Mouse (Mus musculus) spleen, adult 18-20 months (tissue): Measurements from ENCODE around the gene Shc3.

ENCODE experiments used
- DNase-seq, 2 experiments: peaks; one replicate each; pipeline ENCODE4 v3.0.0; 2022; ENCODE audit warnings: mixed read lengths in 2 of 2

Gene Shc3

GRCm38 (mm10) chr13:51479826-51480225, 89.4 kb downstream of the Shc3 start:
- no peak for DNase-seq

GRCm38 (mm10) chr13:51476991-51477390, 92.2 kb downstream of the Shc3 start:
- DNase-seq = no peak

DNA sequence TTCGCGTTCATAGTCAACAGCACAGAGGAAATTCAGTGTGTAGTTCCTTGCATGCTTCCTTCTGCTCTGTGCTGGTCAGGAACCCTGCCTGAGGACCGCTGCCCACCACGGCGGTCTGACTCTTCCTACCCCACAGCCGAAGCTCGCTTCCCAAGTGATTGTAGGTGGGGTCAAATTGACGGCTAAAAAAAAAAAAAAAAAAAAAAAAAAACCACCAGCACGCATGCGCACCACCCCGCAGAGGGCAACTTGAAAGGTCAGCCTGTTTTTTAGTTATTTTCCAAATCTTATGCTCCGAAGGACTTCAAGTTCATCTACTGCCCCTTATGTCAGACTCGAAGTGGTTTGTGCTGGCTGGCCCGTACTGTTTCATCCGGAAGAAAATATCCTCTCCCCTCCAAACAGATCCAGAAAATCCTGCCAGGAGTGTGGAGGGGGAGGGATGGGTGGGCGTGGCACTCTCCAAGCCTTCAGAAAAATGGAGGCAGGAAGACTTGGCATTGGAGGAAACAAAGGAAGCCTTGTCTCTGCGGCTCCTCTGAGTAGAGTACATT, 100.4 kb downstream of the Shc3 start:
- DNase-seq = no peak

DNA sequence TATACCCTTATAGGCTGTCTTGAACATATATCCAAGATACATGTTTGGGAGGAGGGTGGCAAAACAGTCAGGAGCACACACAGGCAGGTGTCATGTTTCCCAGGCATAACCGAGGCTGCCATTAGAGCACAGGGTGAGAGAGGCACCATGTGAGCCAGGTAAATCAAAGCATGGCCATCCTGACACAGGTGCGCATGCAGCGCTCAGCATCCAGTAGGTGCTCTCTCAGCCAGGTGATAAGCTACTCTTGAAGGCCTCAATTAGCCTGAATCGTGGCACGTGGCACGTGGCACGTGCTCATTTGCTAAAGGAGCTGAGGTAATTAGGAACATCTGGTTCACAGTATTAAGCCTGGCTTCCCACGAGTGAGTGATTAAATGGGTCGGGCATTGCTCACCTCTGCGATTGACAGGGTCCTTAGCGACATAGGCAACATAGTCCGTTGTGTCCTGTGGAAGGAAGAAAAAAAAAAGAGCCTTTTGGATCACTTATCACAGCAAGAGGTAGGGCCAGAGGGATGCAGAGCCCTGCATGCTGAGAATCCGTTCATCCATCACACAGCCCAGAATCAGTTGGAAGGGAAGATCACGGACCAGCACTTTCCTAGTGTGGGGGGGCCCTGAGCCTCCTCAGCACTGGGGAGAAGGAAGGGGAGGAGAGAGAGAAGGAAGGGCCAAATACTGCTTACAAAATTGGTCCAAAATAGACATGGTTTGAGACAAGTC, 102.9 kb downstream of the Shc3 start:
- DNase-seq = no peak

DNA sequence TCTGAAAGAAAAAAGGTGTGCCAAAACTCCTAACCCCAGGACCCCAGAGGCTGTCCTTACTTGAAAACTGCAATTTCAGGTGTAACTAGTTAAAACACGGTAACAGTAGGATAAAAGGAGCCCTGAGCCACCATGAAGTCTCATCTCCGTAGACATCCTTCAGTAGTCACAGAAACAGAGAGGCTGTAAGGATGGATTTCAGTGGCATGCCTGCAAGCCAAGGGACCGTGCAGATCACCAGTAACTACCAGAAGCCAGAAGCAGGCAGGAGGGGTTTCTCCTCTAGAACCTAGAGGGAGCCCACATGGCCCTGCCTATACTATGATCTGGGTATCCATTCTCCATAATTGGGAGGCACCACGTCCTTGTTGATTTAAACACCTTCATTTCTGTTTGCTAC, 104.9 kb downstream of the Shc3 start:
- no peak for DNase-seq

DNA sequence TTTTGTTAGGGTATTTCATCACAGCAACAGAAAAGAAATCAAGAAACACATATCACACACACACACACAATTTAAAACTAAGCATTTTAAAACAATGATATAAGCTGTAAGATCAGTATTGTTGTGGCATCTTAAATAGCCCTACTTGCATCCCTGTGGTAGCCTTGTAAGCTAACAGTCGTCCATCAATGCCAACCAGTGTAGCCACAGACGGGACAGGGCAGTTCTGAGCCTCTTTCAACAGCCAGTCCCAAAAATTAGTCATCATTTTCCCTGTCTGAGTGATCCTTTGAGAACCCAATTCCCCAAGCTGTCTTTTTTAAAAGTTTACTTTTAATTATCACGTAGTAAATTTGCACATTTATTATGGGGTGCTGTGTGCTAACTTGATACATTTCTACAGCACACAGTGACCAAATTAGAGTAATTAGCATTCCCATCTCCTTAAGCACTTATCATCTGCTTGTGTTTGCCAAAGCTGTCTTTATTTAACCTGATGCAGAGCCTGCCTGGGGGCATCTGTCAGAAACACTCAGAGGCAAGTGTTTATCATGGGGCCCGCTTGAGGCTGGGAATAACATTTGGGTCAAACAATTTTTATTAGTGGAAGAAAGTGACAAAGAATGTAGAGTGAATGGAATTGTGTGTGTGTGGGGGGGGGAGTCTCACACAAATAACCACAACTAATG, 112.9 kb downstream of the Shc3 start:
- DNase-seq = no peak

DNA sequence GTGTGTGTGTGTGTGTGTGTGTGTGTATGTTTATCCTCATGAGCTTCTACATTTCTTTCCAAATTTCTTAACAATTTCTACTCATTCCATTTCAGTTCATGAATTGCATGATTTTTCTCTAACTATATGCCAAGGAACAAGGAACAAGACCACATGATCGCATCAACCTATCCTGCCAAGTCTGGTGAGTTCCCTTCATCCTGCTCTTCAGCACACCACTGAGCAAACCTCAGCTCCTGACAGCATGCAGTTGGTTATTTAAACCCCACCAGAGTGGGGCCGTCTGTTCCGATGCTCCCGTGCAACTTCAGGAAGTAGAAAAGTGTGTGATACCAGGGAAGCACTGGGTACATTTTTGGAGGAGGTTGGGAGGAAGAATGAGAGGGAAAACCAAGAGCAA, 122.7 kb downstream of the Shc3 start:
- DNase-seq = no peak

- no peak for DNase-seq
Measured at GRCm38 (mm10) chr13:51442922-51443321, 126.3 kb downstream of the Shc3 start.

DNA sequence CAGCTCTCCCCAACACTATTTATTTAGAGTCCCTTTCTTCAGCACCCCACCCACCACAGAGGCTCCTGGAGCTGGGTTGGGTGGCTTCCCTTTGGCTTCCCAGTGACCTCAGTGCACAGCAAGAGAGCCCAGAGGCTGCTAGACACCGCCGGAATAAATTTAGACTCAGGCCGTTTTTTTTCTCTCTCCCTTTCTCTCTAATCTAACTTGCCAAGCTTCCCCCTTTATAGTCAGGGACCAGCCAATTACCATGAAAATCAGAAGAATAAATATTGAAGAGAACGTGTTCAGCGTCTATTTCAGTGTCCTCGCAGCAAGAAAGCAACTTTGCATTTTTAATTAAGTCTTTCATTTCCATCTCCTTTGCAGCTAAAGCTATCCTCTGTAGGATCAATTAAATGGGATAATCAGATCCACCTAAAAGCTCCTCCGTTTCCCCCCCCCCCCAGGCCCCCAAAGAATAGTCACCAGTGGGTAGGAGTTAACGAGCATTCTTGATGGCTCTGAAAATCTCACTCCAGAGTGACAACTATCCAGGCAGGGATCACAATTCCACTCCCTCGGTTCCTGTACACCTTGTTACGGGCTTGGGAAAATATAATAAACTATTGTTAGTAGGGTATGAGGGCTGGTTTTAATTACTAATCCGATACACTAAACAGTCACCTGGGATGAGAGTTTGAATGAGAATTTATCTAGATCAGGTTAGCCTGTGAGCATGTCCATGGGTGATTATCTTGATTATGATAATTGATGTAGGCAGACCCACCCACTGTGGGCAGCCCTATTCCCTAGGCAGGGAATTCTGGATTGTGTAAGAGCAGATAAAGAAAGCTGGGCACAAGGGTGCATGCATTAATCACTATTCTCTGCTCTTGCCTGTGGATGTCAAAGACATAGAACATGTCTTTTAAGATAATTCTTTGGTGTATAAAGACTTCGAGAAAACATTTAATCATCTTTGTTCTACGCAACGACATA, 131.8 kb downstream of the Shc3 start:
- DNase-seq = no peak

- no peak for DNase-seq
Measured at GRCm38 (mm10) chr13:51435146-51435545, 134.1 kb downstream of the Shc3 start.

DNA sequence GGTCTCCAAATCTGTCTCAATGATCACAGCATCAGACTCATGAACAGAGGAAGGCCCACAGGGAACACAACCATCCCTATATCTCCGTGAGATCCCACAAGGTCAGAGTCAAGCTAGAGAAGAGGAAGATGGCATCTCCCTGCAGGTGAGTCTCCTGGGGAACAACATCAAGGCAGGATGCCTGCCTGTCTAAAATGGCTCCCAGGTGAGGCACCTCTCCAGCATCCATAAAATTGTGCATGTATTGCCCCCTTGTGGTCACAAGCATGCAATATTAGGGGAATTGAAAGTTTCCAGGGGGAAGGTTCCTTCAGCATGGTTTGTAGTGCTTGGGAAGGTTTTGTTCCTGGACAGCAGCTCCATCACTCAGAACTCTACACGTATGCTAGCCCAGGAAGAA, 134.8 kb downstream of the Shc3 start:
- no peak for DNase-seq

GRCm38 (mm10) chr13:51433371-51433770, 135.8 kb downstream of the Shc3 start:
- DNase-seq = no peak

DNA sequence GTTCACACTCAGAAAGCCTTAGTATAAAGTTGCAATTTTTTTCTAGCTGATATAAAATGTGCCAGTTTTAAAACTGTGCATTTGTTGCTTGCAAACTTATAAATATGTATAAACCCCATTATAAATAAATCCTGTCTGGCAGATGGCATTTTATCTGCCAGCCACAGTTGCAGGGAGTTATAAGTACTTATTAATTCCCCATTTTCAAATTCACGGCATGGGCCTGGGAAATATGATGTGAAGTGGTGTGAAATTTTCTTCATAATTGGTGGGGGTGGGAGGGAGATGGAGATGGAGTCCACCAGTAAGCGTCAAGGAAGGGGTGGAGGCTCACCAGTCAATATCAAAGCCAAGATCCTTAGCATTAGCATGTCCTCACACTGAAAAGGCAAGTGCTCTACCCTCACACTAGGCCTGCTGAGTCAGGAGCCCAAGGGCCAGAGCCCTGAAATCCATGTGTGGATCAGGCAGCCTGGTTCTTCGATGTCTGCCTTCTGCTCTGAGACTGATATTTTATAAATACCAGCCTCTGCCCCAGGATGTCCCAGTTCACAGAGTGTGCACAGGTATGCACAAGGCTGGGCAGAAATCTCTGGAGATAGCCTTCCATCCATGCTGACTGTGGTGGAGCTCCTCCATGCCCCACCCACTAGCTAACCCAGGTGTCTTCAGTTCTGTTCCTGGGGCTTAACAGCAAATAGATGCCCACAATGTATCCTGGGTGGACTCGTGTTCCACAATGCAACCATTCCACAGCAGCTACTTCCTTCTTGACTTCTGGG, 143.4 kb downstream of the Shc3 start:
- no peak for DNase-seq

- peak; percentile 26 to 52 for DNase-seq
Measured at GRCm38 (mm10) chr13:51424647-51425046, 144.6 kb downstream of the Shc3 start.

DNA sequence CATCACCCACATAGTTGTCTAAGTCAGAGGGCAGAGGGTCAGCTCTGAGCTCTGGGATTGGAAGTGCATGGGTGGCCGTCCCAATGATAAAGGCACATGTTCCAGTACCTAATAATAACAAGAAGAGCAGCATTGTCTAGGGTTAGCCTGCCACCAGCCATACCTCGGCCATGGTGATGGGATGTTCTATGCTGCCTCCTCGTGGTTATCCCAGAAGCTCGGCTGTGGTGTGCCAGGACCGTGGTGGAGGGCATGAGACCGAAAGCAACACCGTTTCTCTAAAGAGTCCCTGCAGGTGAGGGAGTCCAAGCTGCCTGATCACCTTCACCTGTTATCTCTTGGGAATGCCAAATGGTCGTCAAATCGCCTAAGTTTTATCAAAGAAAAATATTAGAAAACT, 145.6 kb downstream of the Shc3 start:
- no peak for DNase-seq

- DNase-seq = no peak
Measured at GRCm38 (mm10) chr13:51420861-51421260, 148.4 kb downstream of the Shc3 start.

- DNase-seq = no peak
Measured at GRCm38 (mm10) chr13:51419501-51419900, 149.7 kb downstream of the Shc3 start.

DNA sequence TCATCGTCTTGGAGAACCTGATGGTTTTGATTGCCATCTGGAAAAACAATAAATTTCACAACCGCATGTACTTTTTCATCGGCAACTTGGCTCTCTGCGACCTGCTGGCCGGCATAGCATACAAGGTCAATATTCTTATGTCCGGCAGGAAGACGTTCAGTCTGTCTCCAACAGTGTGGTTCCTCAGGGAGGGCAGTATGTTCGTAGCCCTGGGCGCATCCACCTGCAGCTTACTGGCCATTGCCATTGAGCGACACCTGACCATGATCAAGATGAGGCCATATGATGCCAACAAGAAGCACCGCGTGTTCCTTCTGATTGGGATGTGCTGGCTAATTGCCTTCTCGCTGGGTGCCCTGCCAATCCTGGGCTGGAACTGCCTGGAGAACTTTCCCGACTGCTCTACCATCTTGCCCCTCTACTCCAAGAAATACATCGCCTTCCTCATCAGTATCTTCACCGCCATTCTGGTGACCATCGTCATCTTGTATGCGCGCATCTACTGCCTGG, 150.2 kb downstream of the Shc3 start:
- DNase-seq = no peak

GRCm38 (mm10) chr13:51418268-51418941, 150.8 kb downstream of the Shc3 start:
- DNase-seq = peak; percentile 73 to 89

GRCm38 (mm10) chr13:51417796-51418195, 151.4 kb downstream of the Shc3 start:
- no peak for DNase-seq

DNA sequence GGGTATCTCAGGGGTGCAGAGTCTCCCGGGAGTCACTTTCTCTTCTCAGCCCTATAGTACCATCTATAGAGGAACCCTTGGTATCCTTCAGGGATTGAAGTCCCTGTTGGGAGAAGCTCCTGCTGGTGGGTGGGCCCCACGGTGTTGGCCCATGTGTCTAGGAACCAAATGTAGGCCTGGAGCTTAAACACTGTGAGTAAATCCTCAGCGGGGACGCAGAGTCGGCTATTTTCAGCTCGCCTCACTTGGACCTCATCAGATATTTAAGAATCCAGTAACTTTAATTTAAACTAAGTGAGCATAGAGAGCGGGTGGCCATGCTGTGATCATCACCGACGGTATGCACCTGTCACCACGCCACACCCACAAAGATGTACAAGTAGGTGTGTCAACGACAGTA, 152.5 kb downstream of the Shc3 start:
- DNase-seq = no peak
